Mouse (Mus musculus) lung, embryonic 16.5 days (tissue): ENCODE data around the gene Park7. TPM values are rescaled to one million over a fixed set of nuclear protein-coding genes. Genes with fewer than 3 reads are reported as not detected.

Experiments
- ATAC-seq: fragments of 200-750 bp; cut with Nextera tagmentation; 2 replicates; pipeline ENCODE4 v1.8.0; 2017; ENCODE audit warnings: low read depth, mild to moderate bottlenecking, moderate library complexity
- H3K27ac ChIP-seq: fragments of 300-500 bp; sonication (generic); 2 replicates; pipeline ENCODE4 v1.5.1; 2014; ENCODE audit warnings: mild to moderate bottlenecking, control low read depth, low read length
- H3K27me3 ChIP-seq: fragments of 300-500 bp; sonication (generic); 2 replicates; pipeline ENCODE4 v1.6.1; 2014; ENCODE audit warnings: low read depth, low read length, mixed read lengths; ENCODE audit not compliant: control insufficient read depth, insufficient read depth
- H3K36me3 ChIP-seq: fragments of 300-500 bp; sonication (generic); 2 replicates; pipeline ENCODE4 v1.6.1; 2014; ENCODE audit warnings: low read length; ENCODE audit not compliant: control insufficient read depth, insufficient read depth
- H3K4me1 ChIP-seq: fragments of 300-500 bp; sonication (generic); replicated peaks from 2 replicates; pipeline ENCODE4 v1.6.1; 2014; ENCODE audit warnings: low read length, mixed read lengths; ENCODE audit not compliant: control insufficient read depth, insufficient read depth
- H3K4me2 ChIP-seq: fragments of 300-500 bp; sonication (generic); 2 replicates; pipeline ENCODE4 v1.6.1; 2014; ENCODE audit warnings: low read depth, low read length, control low read depth
- H3K4me3 ChIP-seq: fragments of 300-500 bp; sonication (generic); 2 replicates; pipeline ENCODE4 v1.5.1; 2014; ENCODE audit warnings: mild to moderate bottlenecking, low read length, control low read depth
- H3K9ac ChIP-seq: fragments of 300-500 bp; sonication (generic); 2 replicates; pipeline ENCODE4 v1.6.1; 2014; ENCODE audit warnings: low read length, control low read depth
- H3K9me3 ChIP-seq: fragments of 300-500 bp; sonication (generic); 2 replicates; pipeline ENCODE4 v1.6.1; 2016; ENCODE audit warnings: low read length; ENCODE audit not compliant: control insufficient read depth
- WGBS: fragments of 180-500 bp; shearing (Covaris S2); extraction: QIAGEN DNeasy Blood & Tissue Kit; methylation state at CpG from one replicate; pipeline ENCODE4 v1.1.7; 2014; 5-methylcytosine and 5-hydroxymethylcytosine counted together
- polyA plus RNA-seq: library from polyadenylated mRNA; unstranded; fragments of >200 nt; fragmentation: Nextera tagmentation; extraction: Ambion mirVana; gene quantifications from 2 replicates; pipeline ENCODE4 v1.2.1, GENCODE M21; 2015

The Park7 gene
- polyA plus RNA-seq, 1 experiment from 2014 or later, result 403 TPM

DNA sequence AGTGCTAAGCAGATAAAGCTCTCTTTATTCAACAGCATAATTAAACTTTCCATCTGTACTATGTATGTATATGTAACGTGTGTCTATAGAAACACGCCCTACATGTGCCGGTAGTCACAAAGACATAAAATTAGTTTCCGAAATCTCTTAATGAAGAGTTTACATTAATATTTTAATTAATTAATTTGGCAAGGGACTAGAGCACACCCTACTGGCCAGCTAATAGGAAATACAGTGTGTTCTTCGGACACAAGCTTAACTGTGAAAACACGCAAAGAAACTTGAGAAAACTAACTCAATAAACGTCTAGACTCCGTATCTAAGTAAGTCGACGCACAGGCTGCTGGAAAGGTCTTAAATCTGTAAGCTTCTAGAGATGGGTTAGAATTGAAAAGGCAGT is 64.3 kb downstream of the Park7 start:
- no peak overlapping the region for H3K9ac ChIP-seq
- ATAC-seq, result no peak
- H3K27ac ChIP-seq, result no peak overlapping the region
- no peaks in the 10 kb centered on the region for H3K27me3 ChIP-seq
- H3K4me2 ChIP-seq, result no peak overlapping the region
- no peaks in the 10 kb centered on the region for H3K36me3 ChIP-seq
- H3K4me3 ChIP-seq, result no peak overlapping the region
- H3K9me3 ChIP-seq, result no peaks in the 10 kb centered on the region
- H3K4me1 ChIP-seq, result peaks cover 16% of the 10 kb centered on the region
- 36% methylated on average over 10 of the region's 10 CpGs for WGBS

Other genes starting within 250 kb of the Park7 start
- gene Errfi1, start 60.5 kb downstream of the Park7 start, polyA plus RNA-seq, result 44.3 and 46.3 TPM in 2 replicates
- gene Tnfrsf9, start 125 bp upstream of the Park7 start, polyA plus RNA-seq, result 0.45 and 0.49 TPM in 2 replicates
- gene Uts2, start 82.7 kb upstream of the Park7 start, polyA plus RNA-seq, result not detected in 2 replicates
- gene Per3, start 130.2 kb upstream of the Park7 start, polyA plus RNA-seq, result 9.2 and 11.2 TPM in 2 replicates
- 131 and 140 TPM in 2 replicates for gene Vamp3, start 143.5 kb upstream of the Park7 start, polyA plus RNA-seq
- not detected in 2 replicates for gene Gm13090, start 175.1 kb upstream of the Park7 start, polyA plus RNA-seq